Mouse (Mus musculus) c-Kit-positive CD71-positive TER-119-positive erythroid progenitor cells, embryonic 14.5 days (primary cell): ENCODE measurements around the gene Eef1akmt3.
"Not testable (repeated sequence)": the region's sequence is repeated elsewhere in the genome, so short reads cannot be mapped to it uniquely, and the experiment has no call there.

Source experiments
- DNase-seq: peaks from one replicate; pipeline ENCODE4 v3.0.0-alpha.2; 2013; ENCODE audit warnings: low spot score

Eef1akmt3 gene

GRCm38 (mm10) chr10:127041274-127041766 lies at the start of gene Eef1akmt3, which contains the start of gene Mettl1:
Gene Eef1akmt3, minus strand, starts transcription at chr10:127041513.
Gene Mettl1, plus strand, starts transcription at chr10:127041414.
- no peak for DNase-seq

- no peak for DNase-seq
These were observed 49.5 kb upstream of the Eef1akmt3 start for GRCm38 (mm10) chr10:127090560-127091411.

GRCm38 (mm10) chr10:127085633-127086032 lies 44.3 kb upstream of the Eef1akmt3 start:
- no peak for DNase-seq

- DNase-seq: no peak
These were observed 43.7 kb upstream of the Eef1akmt3 start for GRCm38 (mm10) chr10:127085052-127085451.

- DNase-seq: no peak
These were observed 42.6 kb upstream of the Eef1akmt3 start for GRCm38 (mm10) chr10:127083915-127084306.

GRCm38 (mm10) chr10:127083292-127083914 lies 42.1 kb upstream of the Eef1akmt3 start:
- no peak for DNase-seq

- no peak for DNase-seq
These were observed 40.8 kb upstream of the Eef1akmt3 start for GRCm38 (mm10) chr10:127081996-127082620.

- DNase-seq: no peak
These were observed 39.8 kb upstream of the Eef1akmt3 start for GRCm38 (mm10) chr10:127080901-127081780.

GRCm38 (mm10) chr10:127079665-127080391 lies 38.5 kb upstream of the Eef1akmt3 start:
- no peak for DNase-seq

- no peak for DNase-seq
These were observed 37.6 kb upstream of the Eef1akmt3 start for GRCm38 (mm10) chr10:127078677-127079575.

GRCm38 (mm10) chr10:127078001-127078676 lies 36.8 kb upstream of the Eef1akmt3 start:
- DNase-seq: no peak

- DNase-seq: no peak
These were observed 36.2 kb upstream of the Eef1akmt3 start for GRCm38 (mm10) chr10:127077515-127077914.

GRCm38 (mm10) chr10:127076082-127076481 lies 34.8 kb upstream of the Eef1akmt3 start:
- no peak for DNase-seq

- DNase-seq: no peak
These were observed 34.3 kb upstream of the Eef1akmt3 start for GRCm38 (mm10) chr10:127075651-127076050.

- DNase-seq: no peak
These were observed 33.8 kb upstream of the Eef1akmt3 start, which contains the start of gene Agap2 for GRCm38 (mm10) chr10:127075080-127075479. Gene Agap2, plus strand, starts transcription at chr10:127075284.

- DNase-seq: no peak
These were observed 32.7 kb upstream of the Eef1akmt3 start for GRCm38 (mm10) chr10:127073981-127074380.

GRCm38 (mm10) chr10:127072969-127073368 lies 31.7 kb upstream of the Eef1akmt3 start:
- not testable (repeated sequence) for DNase-seq

GRCm38 (mm10) chr10:127072270-127072669 lies 31.0 kb upstream of the Eef1akmt3 start:
- DNase-seq: not testable (repeated sequence)

GRCm38 (mm10) chr10:127071203-127071602 lies 29.9 kb upstream of the Eef1akmt3 start:
- DNase-seq: no peak
